Mouse (Mus musculus) megakaryocyte, embryonic 14.5 days (primary cell): Measurements from ENCODE around the gene Slc43a2.

Experiments
- FLI1 ChIP-seq: IDR thresholded peaks from 2 replicates; pipeline ENCODE4 v1.6.1; 2012; ENCODE audit warnings: low read length, inconsistent platforms, mixed read lengths
- GATA1 ChIP-seq: IDR thresholded peaks from 3 replicates; pipeline ENCODE4 v1.6.1; 2012; ENCODE audit warnings: mixed read lengths, low read length, inconsistent platforms, borderline replicate concordance

- TF ChIP-seq GATA1 (no peak), FLI1 (no peak)
Observed at GRCm38 (mm10) chr11:75487496-75487895, 44.0 kb upstream of the Slc43a2 start.
